In genomic region chr3:55661678-55662445, GRCm38 (mm10) we compare ENCODE assay signal across 11 mouse cellular contexts.
DNase-seq lines count a peak whose midpoint lies in the region; ATAC-seq and TF ChIP-seq lines count a peak whose summit lies in the region.
"Had no signal": no experiment of that assay in that cellular context is flagged by ENCODE, and none has a peak within 500 bp of the region (broad histone marks: within the 10 kb centered on the region; RNA-seq: fewer than 3 reads in every experiment).

No protein-coding gene starts in this region.

- H3K4me1 ChIP-seq in midbrain, embryonic 16.5 days (ENCODE audit: control insufficient read depth, insufficient read depth, low read length): peaks cover 23% of the 10 kb centered on the region
- H3K4me1 ChIP-seq in midbrain, postnatal 0 days (ENCODE audit: insufficient read depth, low read length): no peaks in the 10 kb centered on the region
- H3K4me1 ChIP-seq in embryonic facial prominence, embryonic 10.5 days: peaks cover 39% of the 10 kb centered on the region
- H3K4me1 ChIP-seq: liver, embryonic 15.5 days had no signal

- no peak for ATAC-seq in midbrain, embryonic 16.5 days
- ATAC-seq in midbrain, postnatal 0 days (ENCODE audit: low FRiP score): no peak

- H3K27me3 ChIP-seq in midbrain, embryonic 16.5 days (ENCODE audit: control insufficient read depth, insufficient read depth, low read depth, low read length): no peaks in the 10 kb centered on the region
- H3K27me3 ChIP-seq in midbrain, postnatal 0 days (ENCODE audit: insufficient read depth, low read length): no peaks in the 10 kb centered on the region
- H3K27me3 ChIP-seq in embryonic facial prominence, embryonic 10.5 days (replicated peaks; ENCODE audit: low read depth, poor library complexity, severe bottlenecking): 0 out of 2 replicates have a peak, but pooled peaks cover 2% of the 10 kb centered on the region
- H3K27me3 ChIP-seq: liver, embryonic 15.5 days had no signal

- no peaks in the 10 kb centered on the region; the same call in 1 of the 2 replicates for H3K36me3 ChIP-seq in midbrain, embryonic 16.5 days (ENCODE audit: control insufficient read depth, insufficient read depth, low read length)
- H3K36me3 ChIP-seq in midbrain, postnatal 0 days (ENCODE audit: insufficient read depth, low read length): peaks cover 6% of the 10 kb centered on the region; the same call in 1 of the 2 replicates
- no peaks in the 10 kb centered on the region for H3K36me3 ChIP-seq in embryonic facial prominence, embryonic 10.5 days (replicated peaks)
- H3K36me3 ChIP-seq: liver, embryonic 15.5 days had no signal

- no peak for TF ChIP-seq CTCF in midbrain, postnatal 0 days (IDR thresholded peaks at IDR 0.05)

- no peak overlapping the region for H3K9ac ChIP-seq in midbrain, embryonic 16.5 days (ENCODE audit: low read depth, low read length)
- no peak overlapping the region for H3K9ac ChIP-seq in midbrain, postnatal 0 days (replicated peaks; ENCODE audit: low read length, poor library complexity, severe bottlenecking)
- H3K9ac ChIP-seq: liver, embryonic 15.5 days had no signal

- H3K4me3 ChIP-seq in midbrain, embryonic 16.5 days (ENCODE audit: low read depth, low read length): no peak overlapping the region
- H3K4me3 ChIP-seq in midbrain, postnatal 0 days (ENCODE audit: low read depth, low read length): no peak overlapping the region
- no peak overlapping the region for H3K4me3 ChIP-seq in embryonic facial prominence, embryonic 10.5 days
- H3K4me3 ChIP-seq: liver, embryonic 15.5 days had no signal

- 0 out of 2 replicates have a peak overlapping the region, but pooled peaks have one; percentile 10 for H3K27ac ChIP-seq in midbrain, embryonic 16.5 days (ENCODE audit: low read length)
- no peak overlapping the region for H3K27ac ChIP-seq in midbrain, postnatal 0 days (ENCODE audit: low read depth, low read length)
- H3K27ac ChIP-seq in embryonic facial prominence, embryonic 10.5 days (replicated peaks): no peak overlapping the region
- H3K27ac ChIP-seq: liver, embryonic 15.5 days had no signal

- H3K4me2 ChIP-seq in midbrain, embryonic 16.5 days (ENCODE audit: low read length): no peak overlapping the region
- H3K4me2 ChIP-seq in midbrain, postnatal 0 days (ENCODE audit: low read depth, low read length, poor library complexity, severe bottlenecking): no peak overlapping the region
- H3K4me2 ChIP-seq: liver, embryonic 15.5 days had no signal

- H3K9me3 ChIP-seq in midbrain, embryonic 16.5 days (replicated peaks; ENCODE audit: control insufficient read depth, low read length, poor library complexity, severe bottlenecking): no peaks in the 10 kb centered on the region
- H3K9me3 ChIP-seq in midbrain, postnatal 0 days (ENCODE audit: low read length): no peaks in the 10 kb centered on the region
- no peaks in the 10 kb centered on the region for H3K9me3 ChIP-seq in embryonic facial prominence, embryonic 10.5 days
- H3K9me3 ChIP-seq: liver, embryonic 15.5 days had no signal

- peak; percentile 21 for DNase-seq in gastrocnemius, postnatal 10 days
- DNase-seq in gastrocnemius, adult 18-20 months (ENCODE audit: low spot score): no peak
- DNase-seq in midbrain, postnatal 0 days (ENCODE audit: low spot score): no peak
- peak; percentile 54 for DNase-seq in embryonic facial prominence, embryonic 10.5 days (ENCODE audit: low spot score)
- peak; percentile 9 for DNase-seq in naive thymus-derived CD4-positive, alpha-beta T cell, adult 2 months (ENCODE audit: low read depth)
- DNase-seq in heart, adult 18-20 months: no peak
- DNase-seq: adrenal gland, adult 2 months; cerebellum, adult 2 months; kidney, postnatal 25 days had no signal

- WGBS in midbrain, embryonic 16.5 days: 65% methylated on average over 8 of the region's 9 CpGs
- WGBS in midbrain, postnatal 0 days: 66% methylated on average over 8 of the region's 9 CpGs
- WGBS in embryonic facial prominence, embryonic 10.5 days: 67% methylated on average over 9 of the region's 9 CpGs

Comparison
In these comparisons a context has a peak if more than half of its experiments do, and no peak if none do; other contexts are left out.
1. DNase-seq: peak in gastrocnemius, postnatal 10 days (single experiment), embryonic facial prominence, embryonic 10.5 days (single experiment) and naive thymus-derived CD4-positive, alpha-beta T cell, adult 2 months (single experiment); none in gastrocnemius, adult 18-20 months (single experiment), midbrain, postnatal 0 days (single experiment) and heart, adult 18-20 months (0 of 2).